Mouse (Mus musculus): ENCODE results near the gene Cradd.

DNA sequence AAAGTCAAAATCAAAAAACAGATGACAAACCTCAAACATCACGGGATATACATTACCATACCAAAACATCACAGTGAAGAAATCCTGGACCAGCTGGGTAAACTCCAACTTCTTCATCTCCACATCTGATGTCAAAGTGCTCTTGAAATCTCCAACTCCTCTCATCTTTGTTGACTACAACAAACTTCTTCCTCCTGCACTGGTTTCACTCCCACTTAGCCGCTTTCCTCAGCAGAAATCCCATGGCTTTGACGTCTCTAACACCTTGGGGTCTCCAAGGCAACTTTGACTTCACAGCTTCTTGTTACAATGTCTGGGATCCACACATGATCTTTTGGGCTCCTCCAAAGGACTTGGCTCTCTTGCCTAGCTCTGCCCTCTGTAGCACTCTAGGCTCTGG is 175.3 kb downstream of the Cradd start:
- TF ChIP-seq CTCF (IDR thresholded peaks at IDR 0.05 in 2 of 3, conservative IDR thresholded peaks at IDR 0.05 in 1 of 3; ENCODE audit: control insufficient read depth in 1 of 3, insufficient read depth in 1 of 3, low read depth in 2 of 3, low read length in 3 of 3, poor library complexity in 1 of 3, severe bottlenecking in 1 of 3) (no peak), ETS1 (IDR thresholded peaks at IDR 0.05; ENCODE audit: low read depth, low read length) (no peak), TCF12 (IDR thresholded peaks at IDR 0.05; ENCODE audit: low read depth, low read length) (no peak), POLR2A (IDR thresholded peaks at IDR 0.05; ENCODE audit: control insufficient read depth in 1 of 2, insufficient read depth in 1 of 2, low read depth in 1 of 2, low read length in 2 of 2, poor library complexity in 1 of 2) (no peak), GATA1 (IDR thresholded peaks at IDR 0.05; ENCODE audit: low read depth, low read length) (no peak), ZC3H11A (IDR thresholded peaks at IDR 0.05; ENCODE audit: low read depth, low read length) (no peak), SIN3A (IDR thresholded peaks at IDR 0.05; ENCODE audit: low read length) (no peak), RAD21 (IDR thresholded peaks at IDR 0.05; ENCODE audit: low read depth, low read length) (no peak), MAZ (IDR thresholded peaks at IDR 0.05; ENCODE audit: low read depth, low read length) (no peak), CHD2 (IDR thresholded peaks at IDR 0.05; ENCODE audit: low read length) (no peak)
